Mouse (Mus musculus): ENCODE data around the gene Tnfrsf8.

- TF ChIP-seq POLR2A (IDR thresholded peaks at IDR 0.05; ENCODE audit: extremely low read depth, insufficient read depth, low read length) (no peak), CTCF (IDR thresholded peaks at IDR 0.05; ENCODE audit: extremely low read depth, insufficient read depth, low read length) (no peak)
Observed at GRCm38 (mm10) chr4:145306422-145306821, 8.5 kb downstream of the Tnfrsf8 start.

All from cortical plate, adult 2 months (tissue).